Mouse (Mus musculus) lung, embryonic 14.5 days (tissue): Measurements from ENCODE around the gene Hecw2. TPM values are rescaled to one million over a fixed set of nuclear protein-coding genes. Genes with fewer than 3 reads are reported as not detected.
A peak's percentile ranks its signal among the peaks of the same experiment; 100 is the strongest.

Source experiments
- ATAC-seq: fragments of 200-750 bp; cut with Nextera tagmentation; 2 replicates; pipeline ENCODE4 v1.8.0; 2017; ENCODE audit warnings: mild to moderate bottlenecking, moderate TSS enrichment, moderate library complexity; ENCODE audit not compliant: insufficient read depth
- DNase-seq: peaks from one replicate; pipeline ENCODE4 v3.0.0-alpha.2; 2015
- H3K27ac ChIP-seq: fragments of 300-500 bp; sonication (generic); 2 replicates; pipeline ENCODE4 v1.5.1; 2014; ENCODE audit warnings: low read depth, mild to moderate bottlenecking, moderate library complexity
- H3K27me3 ChIP-seq: fragments of 300-500 bp; sonication (generic); 2 replicates; pipeline ENCODE4 v1.6.1; 2014; ENCODE audit warnings: low read length, control low read depth; ENCODE audit not compliant: insufficient read depth
- H3K36me3 ChIP-seq: fragments of 300-500 bp; sonication (generic); 2 replicates; pipeline ENCODE4 v1.6.1; 2014; ENCODE audit warnings: control low read depth; ENCODE audit not compliant: insufficient read depth
- H3K4me1 ChIP-seq: fragments of 300-500 bp; sonication (generic); 2 replicates; pipeline ENCODE4 v1.6.1; 2014; ENCODE audit warnings: antibody characterized with exemption, control low read depth; ENCODE audit not compliant: insufficient read depth
- H3K4me2 ChIP-seq: fragments of 300-500 bp; sonication (generic); 2 replicates; pipeline ENCODE4 v1.6.1; 2014; ENCODE audit warnings: mild to moderate bottlenecking
- H3K4me3 ChIP-seq: fragments of 300-500 bp; sonication (generic); 2 replicates; pipeline ENCODE4 v1.5.1; 2014; ENCODE audit warnings: low read depth, low read length
- H3K9ac ChIP-seq: fragments of 300-500 bp; sonication (generic); 2 replicates; pipeline ENCODE4 v1.6.1; 2014
- H3K9me3 ChIP-seq: fragments of 300-500 bp; sonication (generic); 2 replicates; pipeline ENCODE4 v1.6.1; 2016; ENCODE audit warnings: low read depth, low read length, control low read depth
- CTCF ChIP-seq: IDR thresholded peaks from 2 replicates; pipeline ENCODE4 v1.5.1; 2016; ENCODE audit warnings: antibody characterized with exemption, low read depth
- WGBS: fragments of 180-500 bp; shearing (Covaris S2); extraction: QIAGEN DNeasy Blood & Tissue Kit; methylation state at CpG from one replicate; pipeline ENCODE4 v1.1.7; 2014; 5-methylcytosine and 5-hydroxymethylcytosine counted together
- polyA plus RNA-seq: library from polyadenylated mRNA; unstranded; fragments of >200 nt; fragmentation: Nextera tagmentation; extraction: Ambion mirVana; gene quantifications from 2 replicates; pipeline ENCODE4 v1.2.1, GENCODE M21; 2014

Hecw2 gene
- polyA plus RNA-seq, 1 experiment from 2014 or later = 5.8 TPM

GRCm38 (mm10) chr1:53839392-53839791 lies 355.6 kb downstream of the Hecw2 start:
- Histone ChIP-seq H3K27me3 (no peaks in the 10 kb centered on the region), H3K4me3 (no peak overlapping the region), H3K4me1 (no peaks in the 10 kb centered on the region), H3K27ac (no peak overlapping the region), H3K9ac (no peak overlapping the region), H3K9me3 (no peaks in the 10 kb centered on the region), H3K4me2 (no peak overlapping the region), H3K36me3 (no peaks in the 10 kb centered on the region)
- ATAC-seq (no peak), DNase-seq (no peak)
- 54% methylated on average over 2 of the region's 2 CpGs for WGBS
- TF ChIP-seq CTCF = no peak

DNA sequence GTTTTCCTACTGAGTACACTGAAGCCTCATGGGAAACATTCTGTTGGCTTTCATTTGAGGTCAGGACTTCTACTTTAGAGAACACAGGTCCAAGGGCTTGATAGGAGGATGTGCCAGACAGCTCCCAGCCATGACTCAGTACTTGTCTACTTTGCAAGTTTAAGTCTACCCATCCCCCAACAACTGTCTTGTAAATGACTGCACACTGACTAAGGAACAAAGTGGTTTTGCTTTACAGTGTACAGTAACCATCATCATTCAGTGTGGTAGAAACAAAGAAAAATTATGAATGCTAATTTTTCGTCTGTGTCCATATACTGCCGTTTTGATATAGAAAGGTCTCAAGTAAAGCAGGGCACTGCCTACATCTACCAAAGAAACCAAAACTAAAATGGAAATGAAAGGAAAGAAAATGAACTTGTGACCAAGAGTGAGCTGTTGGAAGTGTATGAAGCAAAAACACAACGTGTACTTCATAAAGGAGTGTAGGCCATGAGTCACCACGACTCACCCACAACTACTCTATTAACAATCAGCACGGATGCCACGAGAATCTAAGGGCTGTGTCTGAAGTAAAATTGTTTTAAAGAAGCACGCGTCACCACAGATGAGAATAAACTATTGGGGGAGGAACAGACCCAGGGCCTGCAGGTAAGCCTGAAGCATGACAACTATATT lies 356.6 kb downstream of the Hecw2 start:
- H3K36me3 ChIP-seq = no peaks in the 10 kb centered on the region
- TF ChIP-seq CTCF = no peak
- no peaks in the 10 kb centered on the region for H3K9me3 ChIP-seq
- DNase-seq (no peak), ATAC-seq (no peak)
- H3K27ac ChIP-seq = no peak overlapping the region
- H3K4me2 ChIP-seq = no peak overlapping the region
- H3K9ac ChIP-seq = no peak overlapping the region
- no peaks in the 10 kb centered on the region for H3K4me1 ChIP-seq
- no peaks in the 10 kb centered on the region for H3K27me3 ChIP-seq
- H3K4me3 ChIP-seq = no peak overlapping the region
- WGBS = 80% methylated on average over 8 of the region's 8 CpGs

GRCm38 (mm10) chr1:53830286-53830685 lies 364.7 kb downstream of the Hecw2 start:
- Histone ChIP-seq H3K27me3 (no peaks in the 10 kb centered on the region), H3K9me3 (no peaks in the 10 kb centered on the region), H3K36me3 (0 out of 2 replicates have a peak, but pooled peaks cover 4% of the 10 kb centered on the region), H3K4me1 (no peaks in the 10 kb centered on the region), H3K4me2 (no peak overlapping the region), H3K4me3 (no peak overlapping the region), H3K9ac (no peak overlapping the region), H3K27ac (no peak overlapping the region)
- no peak for ATAC-seq
- WGBS = 86% methylated on average over 5 of the region's 5 CpGs
- DNase-seq = no peak
- no peak for TF ChIP-seq CTCF

- no peak overlapping the region for H3K9ac ChIP-seq
- no peak overlapping the region for H3K27ac ChIP-seq
- no peak overlapping the region for H3K4me2 ChIP-seq
- no peak overlapping the region for H3K4me3 ChIP-seq
- no peaks in the 10 kb centered on the region for H3K4me1 ChIP-seq
- 71% methylated on average over 9 of the region's 9 CpGs for WGBS
- no peaks in the 10 kb centered on the region for H3K9me3 ChIP-seq
- TF ChIP-seq CTCF = no peak
- no peak for DNase-seq
- no peak for ATAC-seq
- 0 out of 2 replicates have a peak, but pooled peaks cover 4% of the 10 kb centered on the region for H3K36me3 ChIP-seq
- H3K27me3 ChIP-seq = no peaks in the 10 kb centered on the region
Observed at GRCm38 (mm10) chr1:53829089-53829488, 365.9 kb downstream of the Hecw2 start.

DNA sequence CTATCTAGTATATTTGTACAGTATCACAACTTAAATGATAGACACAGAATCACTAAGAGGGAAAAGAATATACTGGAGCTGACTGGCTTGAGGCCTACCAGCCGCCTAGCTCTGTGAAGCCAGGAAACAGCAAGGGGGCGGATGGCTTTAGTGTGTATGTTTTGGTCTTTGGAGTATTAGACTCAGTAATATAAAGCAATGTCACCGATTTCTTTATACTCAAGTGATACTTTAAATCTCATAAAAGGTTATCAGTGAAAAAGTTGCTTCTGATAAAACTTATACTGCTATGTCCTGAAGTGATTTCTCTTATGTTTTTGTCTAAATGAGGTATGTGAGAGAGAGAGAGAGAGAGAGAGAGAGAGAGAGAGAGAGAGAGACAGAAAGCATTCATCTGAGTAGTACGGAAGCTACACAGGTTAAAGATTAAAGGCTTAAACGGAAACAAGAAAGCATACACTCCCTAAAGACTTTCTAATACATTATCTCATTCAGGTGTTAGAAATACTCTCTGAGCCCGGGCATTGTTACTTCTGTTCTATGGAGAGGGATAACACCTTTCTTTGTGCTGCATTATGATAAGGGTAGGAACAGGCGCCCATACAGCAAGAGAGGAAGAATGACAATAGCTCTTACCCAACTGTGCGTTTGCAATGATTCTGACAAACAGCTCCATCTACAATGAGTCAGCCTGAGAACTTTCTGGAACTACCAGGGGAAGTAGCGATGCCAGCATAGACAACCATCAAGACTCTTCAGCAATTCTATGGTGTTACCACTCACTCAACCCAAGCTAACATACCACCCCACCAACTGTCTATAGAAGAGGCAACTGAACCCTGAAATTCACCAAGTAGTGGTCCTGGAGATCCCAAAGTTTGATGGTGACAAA lies 370.3 kb downstream of the Hecw2 start:
- Histone ChIP-seq H3K4me1 (no peaks in the 10 kb centered on the region), H3K27me3 (no peaks in the 10 kb centered on the region), H3K4me3 (no peak overlapping the region), H3K4me2 (no peak overlapping the region), H3K9ac (no peak overlapping the region), H3K36me3 (no peaks in the 10 kb centered on the region), H3K27ac (no peak overlapping the region), H3K9me3 (no peaks in the 10 kb centered on the region)
- no peak for TF ChIP-seq CTCF
- ATAC-seq (no peak), DNase-seq (no peak)
- WGBS = 78% methylated on average over 9 of the region's 9 CpGs

DNA sequence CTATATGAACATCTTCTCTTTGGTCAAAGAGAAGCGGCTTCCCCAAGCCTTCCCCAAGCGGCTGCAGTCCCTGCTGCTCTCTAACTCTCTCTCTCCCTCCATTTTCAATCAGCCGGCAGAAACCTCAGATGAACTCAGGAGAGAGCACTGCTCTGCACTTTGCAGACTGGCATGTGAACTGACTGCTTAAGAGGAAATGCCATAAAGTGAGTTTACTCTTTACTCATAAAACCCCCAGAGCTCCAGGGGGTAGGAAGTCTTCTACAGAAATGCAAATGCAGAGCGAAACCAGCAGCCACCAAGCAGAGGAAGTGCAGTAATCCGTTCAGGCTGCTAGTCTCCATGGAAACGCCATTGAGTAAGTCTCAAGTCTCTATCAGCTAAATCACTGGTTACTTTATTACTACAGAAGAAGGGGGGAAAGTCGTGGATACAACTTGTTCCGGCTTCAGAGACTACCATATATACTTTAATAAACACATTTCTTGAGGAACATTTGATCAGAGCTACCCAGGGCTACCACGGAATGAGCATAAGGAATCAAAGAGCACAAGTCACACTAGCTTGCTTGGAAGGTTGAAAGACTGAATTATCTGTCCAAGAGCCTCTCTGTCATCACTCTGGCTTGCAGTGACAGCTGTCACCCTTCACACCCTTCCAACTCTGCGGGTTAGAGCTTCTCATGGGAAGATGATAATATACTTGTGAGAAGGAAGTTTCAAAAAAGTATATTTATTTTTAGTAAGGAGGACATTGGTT lies 371.1 kb downstream of the Hecw2 start:
- ATAC-seq = peak; percentile 83
- peak; percentile 70 for DNase-seq
- TF ChIP-seq CTCF = no peak

GRCm38 (mm10) chr1:53821983-53822382 lies 373.0 kb downstream of the Hecw2 start:
- H3K27ac ChIP-seq = no peak overlapping the region
- H3K9me3 ChIP-seq = no peaks in the 10 kb centered on the region
- ATAC-seq = no peak
- H3K36me3 ChIP-seq = no peaks in the 10 kb centered on the region
- no peak for TF ChIP-seq CTCF
- H3K27me3 ChIP-seq = no peaks in the 10 kb centered on the region
- H3K4me2 ChIP-seq = no peak overlapping the region
- DNase-seq = no peak
- no peak overlapping the region for H3K4me3 ChIP-seq
- no peak overlapping the region for H3K9ac ChIP-seq
- H3K4me1 ChIP-seq = no peaks in the 10 kb centered on the region

More for the DNA sequence above, 371.1 kb downstream of the Hecw2 start:
- Histone ChIP-seq H3K4me3 (0 out of 2 replicates have a peak overlapping the region, but pooled peaks have one; percentile 8), H3K9ac (no peak overlapping the region), H3K4me2 (peak overlapping the region; percentile 51), H3K36me3 (no peaks in the 10 kb centered on the region), H3K27ac (peak overlapping the region; percentile 71), H3K9me3 (no peaks in the 10 kb centered on the region), H3K27me3 (no peaks in the 10 kb centered on the region), H3K4me1 (no peaks in the 10 kb centered on the region)
- 7% methylated on average over 10 of the region's 10 CpGs for WGBS
